Mouse (Mus musculus) megakaryocyte progenitor cell, adult 5-6 weeks (primary cell): ENCODE results near the gene Gm11757. TPM values are rescaled to one million over a fixed set of nuclear protein-coding genes. Genes with fewer than 3 reads are reported as not detected.
"Not testable (repeated sequence)": the region's sequence is repeated elsewhere in the genome, so short reads cannot be mapped to it uniquely, and the experiment has no call there.

Experiments
- ATAC-seq: replicated peaks from 2 replicates; pipeline ENCODE4 v1.8.0; 2016; ENCODE audit warnings: mild to moderate bottlenecking, moderate TSS enrichment, inconsistent platforms; ENCODE audit not compliant: poor library complexity
- total RNA-seq, 2 experiments: library from RNA; stranded (forward) in 1 of 2; stranded (reverse) in 1 of 2; fragments of 157-497, 149-512 nt in 1 of 2; fragments of 200-1000 nt in 1 of 2; gene quantifications; 2 replicates each; pipeline versions ENCODE4 v1.2.3 to v1.2.4; 2015 to 2017

The Gm11757 gene
- total RNA-seq (2015) (not detected in 2 replicates), total RNA-seq (2017) (not detected in 2 replicates)

GRCm38 (mm10) chr4:73891012-73891411, at the start of gene Gm11757:
TSS of gene Gm11757 (minus strand) at chr4:73891112.
- not testable (repeated sequence) for ATAC-seq

- not testable (repeated sequence) for ATAC-seq
Measured at GRCm38 (mm10) chr4:73920660-73921059, 29.7 kb upstream of the Gm11757 start, which contains the start of gene Gm11756. TSS of gene Gm11756 (minus strand) at chr4:73920760.

- ATAC-seq, result not testable (repeated sequence)
Measured at GRCm38 (mm10) chr4:73905853-73906252, 14.9 kb upstream of the Gm11757 start, which contains the start of gene Gm13871. TSS of gene Gm13871 (minus strand) at chr4:73905953.

DNA sequence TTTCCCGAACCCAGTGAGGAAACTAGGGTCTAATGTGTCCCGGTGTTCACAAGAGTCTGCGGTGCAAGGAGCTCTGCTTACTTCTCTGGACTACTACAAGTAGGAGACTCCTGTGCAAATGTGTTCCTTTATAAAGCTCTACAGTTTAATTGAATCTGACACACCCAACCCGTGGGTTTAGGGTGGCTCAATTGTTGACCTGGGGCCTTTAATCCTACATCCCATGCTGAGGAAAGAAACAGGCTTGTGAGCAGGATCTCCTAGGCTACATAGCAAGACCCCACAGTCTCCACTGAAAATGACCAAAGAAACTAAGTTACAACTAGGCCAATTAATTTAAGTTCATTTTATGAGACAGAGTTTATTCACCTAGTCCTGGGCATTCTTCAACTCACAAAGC, 14.7 kb downstream of the Gm11757 start, which contains the start of gene Gm11758:
Gm11758 (minus strand) TSS at position 101 of the 400 bp plus-strand sequence.
- ATAC-seq, result not testable (repeated sequence)

Other genes starting within 250 kb of the Gm11757 start
- not detected in 2 replicates for gene Gm11239, start 222.8 kb downstream of the Gm11757 start, total RNA-seq (2015)
- not detected in 2 replicates for gene Gm11239, start 222.8 kb downstream of the Gm11757 start, total RNA-seq (2017)
- not detected in 2 replicates for gene Gm428, start 207.6 kb downstream of the Gm11757 start, total RNA-seq (2015)
- gene Gm428, start 207.6 kb downstream of the Gm11757 start, total RNA-seq (2017), result not detected in 2 replicates
- not detected in 2 replicates for gene Rasef, start 100.1 kb downstream of the Gm11757 start, total RNA-seq (2015)
- gene Rasef, start 100.1 kb downstream of the Gm11757 start, total RNA-seq (2017), result not detected in 2 replicates
- not detected in 2 replicates for gene Gm11758, start 14.8 kb downstream of the Gm11757 start, total RNA-seq (2015)
- not detected in 2 replicates for gene Gm11758, start 14.8 kb downstream of the Gm11757 start, total RNA-seq (2017)
- gene Gm13871, start 14.8 kb upstream of the Gm11757 start, total RNA-seq (2015), result not detected in 2 replicates
- not detected in 2 replicates for gene Gm13871, start 14.8 kb upstream of the Gm11757 start, total RNA-seq (2017)
- gene Gm11756, start 29.6 kb upstream of the Gm11757 start, total RNA-seq (2015), result not detected in 2 replicates
- not detected in 2 replicates for gene Gm11756, start 29.6 kb upstream of the Gm11757 start, total RNA-seq (2017)
- not detected in 2 replicates for gene 2310002L09Rik, start 59.7 kb upstream of the Gm11757 start, total RNA-seq (2015)
- gene 2310002L09Rik, start 59.7 kb upstream of the Gm11757 start, total RNA-seq (2017), result not detected in 2 replicates
- not detected in 2 replicates for gene Frmd3, start 122.3 kb upstream of the Gm11757 start, total RNA-seq (2015)
- not detected in 2 replicates for gene Frmd3, start 122.3 kb upstream of the Gm11757 start, total RNA-seq (2017)